Mouse (Mus musculus): ENCODE measurements around the gene Polg2. TPM values are rescaled to one million over a fixed set of nuclear protein-coding genes. Genes with fewer than 3 reads are reported as not detected.
A peak's percentile ranks its signal among the peaks of the same experiment; 100 is the strongest.
"Not testable (repeated sequence)": the region's sequence is repeated elsewhere in the genome, so short reads cannot be mapped to it uniquely, and the experiment has no call there.

Gene Polg2
- polyA plus RNA-seq, 1 experiment from 2014 or later = 9.1 TPM

- H3K9ac ChIP-seq (ENCODE audit: low read length) = no peak overlapping the region
- H3K4me1 ChIP-seq (replicated peaks; ENCODE audit: control insufficient read depth, insufficient read depth, low read length) = 0 out of 2 replicates have a peak, but pooled peaks cover 2% of the 10 kb centered on the region
- no peak overlapping the region for H3K4me2 ChIP-seq (ENCODE audit: low read depth, low read length, severe bottlenecking)
- no peaks in the 10 kb centered on the region for H3K9me3 ChIP-seq (ENCODE audit: control insufficient read depth, low read length)
- ATAC-seq (replicated peaks; ENCODE audit: low FRiP score) (no peak), DNase-seq (ENCODE audit: low spot score) (no peak)
- 90% methylated on average over 1 of the region's 1 CpGs for WGBS
- H3K27ac ChIP-seq (ENCODE audit: low read depth, low read length) = no peak overlapping the region
- no peak overlapping the region for H3K4me3 ChIP-seq (ENCODE audit: low read depth, low read length)
- H3K27me3 ChIP-seq (ENCODE audit: control insufficient read depth, insufficient read depth, low read length) = no peaks in the 10 kb centered on the region
- H3K36me3 ChIP-seq (ENCODE audit: control insufficient read depth, insufficient read depth, low read length) = peaks cover 24% of the 10 kb centered on the region
These were observed 5.7 kb upstream of the Polg2 start for GRCm38 (mm10) chr11:106785043-106785442.

- peaks cover 24% of the 10 kb centered on the region for H3K36me3 ChIP-seq (ENCODE audit: control insufficient read depth, insufficient read depth, low read length)
- no peak overlapping the region for H3K27ac ChIP-seq (ENCODE audit: low read depth, low read length)
- DNase-seq (ENCODE audit: low spot score) (no peak), ATAC-seq (replicated peaks; ENCODE audit: low FRiP score) (no peak)
- no peaks in the 10 kb centered on the region for H3K27me3 ChIP-seq (ENCODE audit: control insufficient read depth, insufficient read depth, low read length)
- H3K4me1 ChIP-seq (replicated peaks; ENCODE audit: control insufficient read depth, insufficient read depth, low read length) = 0 out of 2 replicates have a peak, but pooled peaks cover 2% of the 10 kb centered on the region
- no peak overlapping the region for H3K4me3 ChIP-seq (ENCODE audit: low read depth, low read length)
- WGBS = 92% methylated on average over 2 of the region's 2 CpGs
- H3K9me3 ChIP-seq (ENCODE audit: control insufficient read depth, low read length) = no peaks in the 10 kb centered on the region
- no peak overlapping the region for H3K9ac ChIP-seq (ENCODE audit: low read length)
- H3K4me2 ChIP-seq (ENCODE audit: low read depth, low read length, severe bottlenecking) = no peak overlapping the region
These were observed 5.1 kb upstream of the Polg2 start for GRCm38 (mm10) chr11:106784476-106784875.

- DNase-seq (ENCODE audit: low spot score) = no peak
- H3K27ac ChIP-seq (ENCODE audit: low read depth, low read length) = no peak overlapping the region
- ATAC-seq (replicated peaks; ENCODE audit: low FRiP score) = no peak
- H3K4me1 ChIP-seq (replicated peaks; ENCODE audit: control insufficient read depth, insufficient read depth, low read length) = 0 out of 2 replicates have a peak, but pooled peaks cover 2% of the 10 kb centered on the region
- no peak overlapping the region for H3K4me3 ChIP-seq (ENCODE audit: low read depth, low read length)
- H3K27me3 ChIP-seq (ENCODE audit: control insufficient read depth, insufficient read depth, low read length) = no peaks in the 10 kb centered on the region
- no peak overlapping the region for H3K4me2 ChIP-seq (ENCODE audit: low read depth, low read length, severe bottlenecking)
- no peak overlapping the region for H3K9ac ChIP-seq (ENCODE audit: low read length)
- WGBS = 88% methylated on average over 9 of the region's 9 CpGs
- H3K36me3 ChIP-seq (ENCODE audit: control insufficient read depth, insufficient read depth, low read length) = peaks cover 24% of the 10 kb centered on the region
- no peaks in the 10 kb centered on the region for H3K9me3 ChIP-seq (ENCODE audit: control insufficient read depth, low read length)
These were observed 3.8 kb upstream of the Polg2 start for GRCm38 (mm10) chr11:106782841-106783764.

- WGBS = 93% methylated on average over 7 of the region's 7 CpGs
- not testable (repeated sequence) for H3K27ac ChIP-seq (ENCODE audit: low read depth, low read length); DNase-seq (ENCODE audit: low spot score); H3K4me1 ChIP-seq (replicated peaks; ENCODE audit: control insufficient read depth, insufficient read depth, low read length); H3K27me3 ChIP-seq (ENCODE audit: control insufficient read depth, insufficient read depth, low read length); H3K4me2 ChIP-seq (ENCODE audit: low read depth, low read length, severe bottlenecking); H3K4me3 ChIP-seq (ENCODE audit: low read depth, low read length); ATAC-seq (replicated peaks; ENCODE audit: low FRiP score); H3K9me3 ChIP-seq (ENCODE audit: control insufficient read depth, low read length); H3K9ac ChIP-seq (ENCODE audit: low read length)
- H3K36me3 ChIP-seq (ENCODE audit: control insufficient read depth, insufficient read depth, low read length) = peaks cover 24% of the 10 kb centered on the region
These were observed 2.9 kb upstream of the Polg2 start for GRCm38 (mm10) chr11:106782271-106782670.

GRCm38 (mm10) chr11:106780590-106781220 is 1.4 kb upstream of the Polg2 start:
- Histone ChIP-seq H3K27ac (ENCODE audit: low read depth, low read length) (no peak overlapping the region), H3K36me3 (ENCODE audit: control insufficient read depth, insufficient read depth, low read length) (peaks cover 21% of the 10 kb centered on the region), H3K9me3 (ENCODE audit: control insufficient read depth, low read length) (no peaks in the 10 kb centered on the region), H3K4me3 (ENCODE audit: low read depth, low read length) (no peak overlapping the region), H3K4me1 (replicated peaks; ENCODE audit: control insufficient read depth, insufficient read depth, low read length) (0 out of 2 replicates have a peak, but pooled peaks cover 5% of the 10 kb centered on the region), H3K9ac (ENCODE audit: low read length) (no peak overlapping the region), H3K4me2 (ENCODE audit: low read depth, low read length, severe bottlenecking) (no peak overlapping the region), H3K27me3 (ENCODE audit: control insufficient read depth, insufficient read depth, low read length) (no peaks in the 10 kb centered on the region)
- DNase-seq (ENCODE audit: low spot score) (no peak), ATAC-seq (replicated peaks; ENCODE audit: low FRiP score) (no peak)
- WGBS = 86% methylated on average over 6 of the region's 6 CpGs

- DNase-seq (ENCODE audit: low spot score) (no peak), ATAC-seq (replicated peaks; ENCODE audit: low FRiP score) (peak; percentile 20; the same call in 1 of the 2 replicates)
- no peak overlapping the region for H3K9ac ChIP-seq (ENCODE audit: low read length)
- H3K9me3 ChIP-seq (ENCODE audit: control insufficient read depth, low read length) = no peaks in the 10 kb centered on the region
- H3K4me1 ChIP-seq (replicated peaks; ENCODE audit: control insufficient read depth, insufficient read depth, low read length) = 0 out of 2 replicates have a peak, but pooled peaks cover 5% of the 10 kb centered on the region
- 71% methylated on average over 4 of the region's 4 CpGs for WGBS
- no peaks in the 10 kb centered on the region for H3K27me3 ChIP-seq (ENCODE audit: control insufficient read depth, insufficient read depth, low read length)
- H3K27ac ChIP-seq (ENCODE audit: low read depth, low read length) = no peak overlapping the region; the same call in 1 of the 2 replicates
- no peak overlapping the region; the same call in 1 of the 2 replicates for H3K4me2 ChIP-seq (ENCODE audit: low read depth, low read length, severe bottlenecking)
- H3K4me3 ChIP-seq (ENCODE audit: low read depth, low read length) = no peak overlapping the region
- H3K36me3 ChIP-seq (ENCODE audit: control insufficient read depth, insufficient read depth, low read length) = peaks cover 15% of the 10 kb centered on the region
These were observed 720 bp upstream of the Polg2 start for GRCm38 (mm10) chr11:106780089-106780425.

DNA sequence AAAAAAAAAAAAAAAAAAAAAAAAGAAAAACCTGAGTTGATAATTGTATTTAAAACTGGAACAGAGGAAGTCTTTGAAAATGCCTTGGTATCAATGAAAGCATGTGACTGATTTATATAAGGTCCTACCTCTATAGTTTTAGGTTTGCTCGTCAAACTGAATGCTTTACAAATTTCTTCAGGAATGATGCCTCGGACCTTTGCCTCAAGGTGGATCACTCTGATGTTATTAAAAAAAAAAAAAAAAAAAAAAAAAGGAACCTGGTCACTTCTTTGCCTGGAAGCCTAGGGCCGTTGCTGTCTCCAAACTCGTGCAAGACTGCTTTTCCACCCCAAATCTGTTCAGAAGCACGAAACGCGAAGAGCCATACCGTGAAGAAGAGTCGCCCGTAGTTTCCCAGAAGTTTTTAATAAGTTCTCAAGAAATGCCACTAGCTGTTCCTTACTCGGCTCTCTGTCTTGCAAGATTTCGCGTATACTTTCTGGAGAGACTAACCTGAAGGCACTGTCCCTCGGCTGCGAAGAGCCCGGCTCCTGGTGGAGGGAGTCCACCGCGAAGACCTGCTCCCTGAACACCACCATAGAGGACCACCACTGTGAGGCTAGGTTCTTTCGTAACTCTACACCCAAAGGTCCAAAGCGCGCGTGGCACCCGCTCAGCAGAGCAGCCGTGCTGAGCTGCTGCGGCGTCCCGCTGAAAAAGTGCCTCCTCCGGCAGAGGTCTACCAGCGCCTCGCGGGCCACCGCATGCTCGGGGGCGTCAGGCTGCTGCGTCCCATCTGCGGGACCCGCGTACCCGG is 549 bp downstream of the Polg2 start:
- ATAC-seq (replicated peaks; ENCODE audit: low FRiP score) = no peak
- no peak for DNase-seq (ENCODE audit: low spot score)

DNA sequence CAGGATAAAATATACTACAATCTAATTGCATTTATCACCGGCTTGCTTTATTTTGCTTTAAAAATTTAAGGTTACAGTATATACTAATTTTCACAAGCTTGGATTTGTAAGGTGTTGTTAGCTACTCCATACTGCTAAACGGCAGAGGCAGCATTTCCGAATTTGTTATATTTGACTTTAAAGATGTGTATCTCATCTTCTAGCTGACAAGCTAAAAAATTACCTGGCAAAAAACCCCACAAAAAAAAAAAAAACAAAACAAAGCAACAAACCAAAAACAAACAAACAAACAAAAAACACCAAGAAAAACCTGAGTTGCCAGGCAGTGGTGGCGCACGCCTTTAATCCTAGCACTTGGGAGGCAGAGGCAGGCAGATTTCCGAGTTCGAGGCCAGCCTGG is 1.2 kb downstream of the Polg2 start:
- H3K4me1 ChIP-seq (replicated peaks; ENCODE audit: control insufficient read depth, insufficient read depth, low read length) = 0 out of 2 replicates have a peak, but pooled peaks cover 5% of the 10 kb centered on the region
- 91% methylated on average over 7 of the region's 7 CpGs for WGBS
- no peak overlapping the region for H3K4me3 ChIP-seq (ENCODE audit: low read depth, low read length)
- H3K9ac ChIP-seq (ENCODE audit: low read length) = no peak overlapping the region
- H3K27ac ChIP-seq (ENCODE audit: low read depth, low read length) = no peak overlapping the region
- H3K9me3 ChIP-seq (ENCODE audit: control insufficient read depth, low read length) = no peaks in the 10 kb centered on the region
- peaks cover 4% of the 10 kb centered on the region for H3K36me3 ChIP-seq (ENCODE audit: control insufficient read depth, insufficient read depth, low read length)
- DNase-seq (ENCODE audit: low spot score) (no peak), ATAC-seq (replicated peaks; ENCODE audit: low FRiP score) (no peak)
- no peak overlapping the region; the same call in 1 of the 2 replicates for H3K4me2 ChIP-seq (ENCODE audit: low read depth, low read length, severe bottlenecking)
- no peaks in the 10 kb centered on the region for H3K27me3 ChIP-seq (ENCODE audit: control insufficient read depth, insufficient read depth, low read length)

More for the DNA sequence above, 549 bp downstream of the Polg2 start:
- Histone ChIP-seq H3K9ac (ENCODE audit: low read length) (peak overlapping the region; percentile 91), H3K4me2 (ENCODE audit: low read depth, low read length, severe bottlenecking) (peak overlapping the region; percentile 83), H3K36me3 (ENCODE audit: control insufficient read depth, insufficient read depth, low read length) (peaks cover 9% of the 10 kb centered on the region), H3K4me1 (replicated peaks; ENCODE audit: control insufficient read depth, insufficient read depth, low read length) (0 out of 2 replicates have a peak, but pooled peaks cover 5% of the 10 kb centered on the region), H3K9me3 (ENCODE audit: control insufficient read depth, low read length) (no peaks in the 10 kb centered on the region), H3K4me3 (ENCODE audit: low read depth, low read length) (peak overlapping the region; percentile 78), H3K27me3 (ENCODE audit: control insufficient read depth, insufficient read depth, low read length) (no peaks in the 10 kb centered on the region), H3K27ac (ENCODE audit: low read depth, low read length) (peak overlapping the region; percentile 88)
- 3% methylated on average over 39 of the region's 39 CpGs for WGBS

Measured in forebrain, embryonic 11.5 days (tissue).